Mouse (Mus musculus) liver, postnatal 0 days (tissue): ENCODE results near the gene Ppp1r35. TPM values are rescaled to one million over a fixed set of nuclear protein-coding genes. Genes with fewer than 3 reads are reported as not detected.

ENCODE experiments used
- ATAC-seq: fragments of 200-750 bp; cut with Nextera tagmentation; 2 replicates; pipeline ENCODE4 v1.8.0; 2017; ENCODE audit warnings: mild to moderate bottlenecking, moderate library complexity
- DNase-seq: peaks from one replicate; pipeline ENCODE4 v3.0.0-alpha.2; 2016
- H3K27ac ChIP-seq: fragments of 300-500 bp; sonication (generic); 2 replicates; pipeline ENCODE4 v1.5.1; 2014; ENCODE audit warnings: antibody characterized with exemption, moderate library complexity, mild to moderate bottlenecking, low read depth
- H3K27me3 ChIP-seq: fragments of 300-500 bp; sonication (generic); 2 replicates; pipeline ENCODE4 v1.6.1; 2014; ENCODE audit warnings: low read length, control low read depth, mixed read lengths; ENCODE audit not compliant: insufficient read depth
- H3K36me3 ChIP-seq: fragments of 300-500 bp; sonication (generic); replicated peaks from 2 replicates; pipeline ENCODE4 v1.6.1; 2014; ENCODE audit warnings: mild to moderate bottlenecking, control low read depth, low read length, moderate library complexity, mixed read lengths; ENCODE audit not compliant: insufficient read depth
- H3K4me1 ChIP-seq: fragments of 300-500 bp; sonication (generic); 2 replicates; pipeline ENCODE4 v1.6.1; 2014; ENCODE audit warnings: antibody characterized with exemption, mild to moderate bottlenecking, control low read depth; ENCODE audit not compliant: insufficient read depth
- H3K4me2 ChIP-seq: fragments of 300-500 bp; sonication (generic); 2 replicates; pipeline ENCODE4 v1.6.1; 2014; ENCODE audit warnings: low read depth, mild to moderate bottlenecking, low read length, moderate library complexity, mixed read lengths
- H3K4me3 ChIP-seq: fragments of 300-500 bp; sonication (generic); 2 replicates; pipeline ENCODE4 v1.5.1; 2014; ENCODE audit warnings: low read depth, low read length
- H3K9ac ChIP-seq: fragments of 300-500 bp; sonication (generic); replicated peaks from 2 replicates; pipeline ENCODE4 v1.6.1; 2014; ENCODE audit warnings: mild to moderate bottlenecking, moderate library complexity
- H3K9me3 ChIP-seq: fragments of 300-500 bp; sonication (generic); 2 replicates; pipeline ENCODE4 v1.6.1; 2016; ENCODE audit warnings: mild to moderate bottlenecking, control low read depth, low read length, mixed read lengths
- CTCF ChIP-seq: sonication (generic); IDR thresholded peaks from 2 replicates; pipeline ENCODE4 v1.5.1; 2016; ENCODE audit warnings: antibody characterized with exemption, low read depth
- EP300 ChIP-seq: IDR thresholded peaks from 2 replicates; pipeline ENCODE4 v1.6.1; 2016; ENCODE audit warnings: antibody characterized with exemption, low read depth, mild to moderate bottlenecking
- WGBS: fragments of 180-500 bp; shearing (Covaris S2); extraction: QIAGEN DNeasy Blood & Tissue Kit; methylation state at CpG from one replicate; pipeline ENCODE4 v1.1.7; 2014; ENCODE audit not compliant: insufficient replicate concordance; 5-methylcytosine and 5-hydroxymethylcytosine counted together
- polyA plus RNA-seq: library from polyadenylated mRNA; unstranded; fragments of >200 nt; fragmentation: Nextera tagmentation; extraction: Ambion mirVana; gene quantifications from 2 replicates; pipeline ENCODE4 v1.2.1, GENCODE M21; 2015

The Ppp1r35 gene
- polyA plus RNA-seq, 1 experiment from 2014 or later, result 13.4 TPM

GRCm38 (mm10) chr5:137766270-137766669, 12.4 kb upstream of the Ppp1r35 start:
- Histone ChIP-seq H3K9me3 (no peaks in the 10 kb centered on the region), H3K27ac (no peak overlapping the region), H3K4me1 (no peaks in the 10 kb centered on the region), H3K36me3 (no peaks in the 10 kb centered on the region), H3K4me3 (no peak overlapping the region), H3K9ac (no peak overlapping the region), H3K4me2 (no peak overlapping the region), H3K27me3 (no peaks in the 10 kb centered on the region)
- ATAC-seq, result no peak
- peak; percentile 49 for DNase-seq
- TF ChIP-seq CTCF (peak; percentile 76), EP300 (no peak)
- WGBS, result 62% methylated on average over 3 of the region's 3 CpGs

GRCm38 (mm10) chr5:137768475-137768874, 10.2 kb upstream of the Ppp1r35 start:
- 64% methylated on average over 1 of the region's 1 CpGs for WGBS
- H3K27me3 ChIP-seq, result no peaks in the 10 kb centered on the region
- no peak overlapping the region for H3K4me3 ChIP-seq
- no peak overlapping the region for H3K4me2 ChIP-seq
- H3K36me3 ChIP-seq, result no peaks in the 10 kb centered on the region
- DNase-seq, result no peak
- no peaks in the 10 kb centered on the region for H3K4me1 ChIP-seq
- ATAC-seq, result no peak
- H3K9ac ChIP-seq, result no peak overlapping the region
- TF ChIP-seq EP300 (no peak), CTCF (no peak)
- no peaks in the 10 kb centered on the region for H3K9me3 ChIP-seq
- no peak overlapping the region for H3K27ac ChIP-seq

- peak; percentile 62 for DNase-seq
- no peak overlapping the region for H3K4me2 ChIP-seq
These were observed 7.9 kb upstream of the Ppp1r35 start for GRCm38 (mm10) chr5:137770709-137771108.

GRCm38 (mm10) chr5:137772755-137773154, 5.9 kb upstream of the Ppp1r35 start:
- no peak for ATAC-seq

More at GRCm38 (mm10) chr5:137770709-137771108, 7.9 kb upstream of the Ppp1r35 start:
- TF ChIP-seq CTCF (peak; percentile 97), EP300 (no peak)
- Histone ChIP-seq H3K9ac (no peak overlapping the region), H3K36me3 (no peaks in the 10 kb centered on the region), H3K4me1 (no peaks in the 10 kb centered on the region), H3K27me3 (no peaks in the 10 kb centered on the region), H3K27ac (no peak overlapping the region), H3K9me3 (no peaks in the 10 kb centered on the region), H3K4me3 (no peak overlapping the region)
- 31% methylated on average over 2 of the region's 2 CpGs for WGBS
- peak; percentile 61 for ATAC-seq

GRCm38 (mm10) chr5:137775587-137776290, 2.9 kb upstream of the Ppp1r35 start:
- no peak for TF ChIP-seq EP300
- TF ChIP-seq CTCF, result no peak
- peaks cover 22% of the 10 kb centered on the region for H3K4me1 ChIP-seq
- DNase-seq, result no peak
- WGBS, result 89% methylated on average over 2 of the region's 2 CpGs
- H3K4me3 ChIP-seq, result no peak overlapping the region
- no peak for ATAC-seq
- no peaks in the 10 kb centered on the region for H3K9me3 ChIP-seq
- H3K27me3 ChIP-seq, result no peaks in the 10 kb centered on the region
- H3K36me3 ChIP-seq, result peaks cover 8% of the 10 kb centered on the region; the same call in 1 of the 2 replicates
- H3K4me2 ChIP-seq, result no peak overlapping the region
- H3K9ac ChIP-seq, result no peak overlapping the region
- no peak overlapping the region for H3K27ac ChIP-seq

More at GRCm38 (mm10) chr5:137772755-137773154, 5.9 kb upstream of the Ppp1r35 start:
- Histone ChIP-seq H3K4me3 (no peak overlapping the region), H3K27ac (no peak overlapping the region), H3K9me3 (no peaks in the 10 kb centered on the region), H3K4me2 (no peak overlapping the region), H3K36me3 (no peaks in the 10 kb centered on the region), H3K27me3 (no peaks in the 10 kb centered on the region), H3K9ac (no peak overlapping the region), H3K4me1 (peaks cover 8% of the 10 kb centered on the region; the same call in 1 of the 2 replicates)
- no peak for DNase-seq
- TF ChIP-seq EP300 (no peak), CTCF (no peak)

GRCm38 (mm10) chr5:137776408-137776918, 2.2 kb upstream of the Ppp1r35 start:
- Histone ChIP-seq H3K9me3 (no peaks in the 10 kb centered on the region), H3K4me1 (peaks cover 22% of the 10 kb centered on the region), H3K36me3 (peaks cover 15% of the 10 kb centered on the region), H3K27me3 (no peaks in the 10 kb centered on the region), H3K4me2 (no peak overlapping the region), H3K9ac (no peak overlapping the region), H3K4me3 (no peak overlapping the region), H3K27ac (no peak overlapping the region)
- DNase-seq (no peak), ATAC-seq (no peak)
- WGBS, result 28% methylated on average over 5 of the region's 5 CpGs
- TF ChIP-seq CTCF, result no peak
- TF ChIP-seq EP300, result no peak
